Mouse (Mus musculus) heart, adult 2 months (tissue): ENCODE results near the gene Kdm4c.

Experiments
- CTCF ChIP-seq: fragments of 200-600 bp; IDR thresholded peaks from 2 replicates; pipeline ENCODE4 v1.8.1; 2022; ENCODE audit warnings: antibody characterized with exemption, mild to moderate bottlenecking, moderate library complexity
- EP300 ChIP-seq: fragments of 200-500 bp; IDR thresholded peaks from 2 replicates; pipeline ENCODE4 v1.6.1; 2011; ENCODE audit warnings: low read depth, low read length, control low read depth; ENCODE audit not compliant: insufficient read depth

DNA sequence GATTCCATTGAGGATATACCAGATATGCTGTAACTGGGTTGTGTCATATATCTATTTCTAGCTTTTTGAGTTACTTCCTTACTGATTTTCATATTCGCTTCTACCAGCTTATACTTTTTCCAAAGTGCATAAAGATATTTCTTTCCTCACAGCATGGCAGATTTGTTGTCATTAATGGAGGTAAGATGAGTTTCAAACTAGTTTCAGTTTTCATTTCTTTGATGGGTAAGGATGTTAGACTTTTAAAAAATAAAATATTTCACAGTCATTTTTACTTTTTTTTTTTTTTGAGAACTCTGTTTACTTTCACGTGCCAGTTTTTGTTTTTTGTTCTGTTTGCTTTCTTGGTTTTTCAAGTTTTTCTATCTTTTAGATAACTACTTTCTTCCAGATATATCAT is 70.6 kb downstream of the Kdm4c start:
- TF ChIP-seq CTCF (no peak), EP300 (no peak)
